Mouse (Mus musculus): ENCODE results near the gene Serhl. TPM values are rescaled to one million over a fixed set of nuclear protein-coding genes. Genes with fewer than 3 reads are reported as not detected.

Serhl gene
- polyA plus RNA-seq, 1 experiment from 2014 or later = 29.7 TPM

GRCm38 (mm10) chr15:83111874-83112273, 22.6 kb downstream of the Serhl start:
- H3K9me3 ChIP-seq (replicated peaks; ENCODE audit: control insufficient read depth, low read length, poor library complexity, severe bottlenecking) = no peaks in the 10 kb centered on the region
- H3K36me3 ChIP-seq (ENCODE audit: control insufficient read depth, insufficient read depth, low read length) = peaks cover 3% of the 10 kb centered on the region; the same call in 1 of the 2 replicates
- peaks cover 9% of the 10 kb centered on the region for H3K4me1 ChIP-seq (ENCODE audit: control insufficient read depth, insufficient read depth, low read length)
- H3K27me3 ChIP-seq (ENCODE audit: control insufficient read depth, insufficient read depth, low read depth, low read length) = no peaks in the 10 kb centered on the region
- no peak overlapping the region for H3K4me2 ChIP-seq (ENCODE audit: low read length)
- WGBS = 80% methylated on average over 6 of the region's 7 CpGs
- no peak overlapping the region for H3K4me3 ChIP-seq (ENCODE audit: low read depth, low read length)
- H3K9ac ChIP-seq (ENCODE audit: low read depth, low read length) = no peak overlapping the region
- ATAC-seq = no peak
- no peak overlapping the region for H3K27ac ChIP-seq (ENCODE audit: low read length)

GRCm38 (mm10) chr15:83112898-83113297, 23.6 kb downstream of the Serhl start:
- Histone ChIP-seq H3K36me3 (ENCODE audit: control insufficient read depth, insufficient read depth, low read length) (peaks cover 12% of the 10 kb centered on the region; the same call in 1 of the 2 replicates), H3K9ac (ENCODE audit: low read depth, low read length) (no peak overlapping the region), H3K27me3 (ENCODE audit: control insufficient read depth, insufficient read depth, low read depth, low read length) (no peaks in the 10 kb centered on the region), H3K27ac (ENCODE audit: low read length) (no peak overlapping the region), H3K4me3 (ENCODE audit: low read depth, low read length) (no peak overlapping the region), H3K9me3 (replicated peaks; ENCODE audit: control insufficient read depth, low read length, poor library complexity, severe bottlenecking) (no peaks in the 10 kb centered on the region), H3K4me2 (ENCODE audit: low read length) (peak overlapping the region; percentile 19; the same call in 1 of the 2 replicates), H3K4me1 (ENCODE audit: control insufficient read depth, insufficient read depth, low read length) (peaks cover 9% of the 10 kb centered on the region)
- peak; percentile 63; the same call in 1 of the 2 replicates for ATAC-seq
- WGBS = 7% methylated on average over 10 of the region's 11 CpGs

GRCm38 (mm10) chr15:83114106-83114505, 24.8 kb downstream of the Serhl start:
- H3K27ac ChIP-seq (ENCODE audit: low read length) = no peak overlapping the region
- H3K4me2 ChIP-seq (ENCODE audit: low read length) = no peak overlapping the region
- H3K9me3 ChIP-seq (replicated peaks; ENCODE audit: control insufficient read depth, low read length, poor library complexity, severe bottlenecking) = no peaks in the 10 kb centered on the region
- H3K4me1 ChIP-seq (ENCODE audit: control insufficient read depth, insufficient read depth, low read length) = peaks cover 9% of the 10 kb centered on the region
- 0 out of 2 replicates have a peak overlapping the region, but pooled peaks have one; percentile 23 for H3K9ac ChIP-seq (ENCODE audit: low read depth, low read length)
- 71% methylated on average over 9 of the region's 9 CpGs for WGBS
- no peak for ATAC-seq
- H3K4me3 ChIP-seq (ENCODE audit: low read depth, low read length) = no peak overlapping the region
- peaks cover 15% of the 10 kb centered on the region for H3K36me3 ChIP-seq (ENCODE audit: control insufficient read depth, insufficient read depth, low read length)
- no peaks in the 10 kb centered on the region for H3K27me3 ChIP-seq (ENCODE audit: control insufficient read depth, insufficient read depth, low read depth, low read length)

GRCm38 (mm10) chr15:83115071-83115470, 25.8 kb downstream of the Serhl start:
- no peak overlapping the region for H3K4me2 ChIP-seq (ENCODE audit: low read length)
- H3K27me3 ChIP-seq (ENCODE audit: control insufficient read depth, insufficient read depth, low read depth, low read length) = no peaks in the 10 kb centered on the region
- peaks cover 18% of the 10 kb centered on the region for H3K36me3 ChIP-seq (ENCODE audit: control insufficient read depth, insufficient read depth, low read length)
- no peak overlapping the region for H3K27ac ChIP-seq (ENCODE audit: low read length)
- H3K9me3 ChIP-seq (replicated peaks; ENCODE audit: control insufficient read depth, low read length, poor library complexity, severe bottlenecking) = no peaks in the 10 kb centered on the region
- 30% methylated on average over 6 of the region's 6 CpGs for WGBS
- H3K9ac ChIP-seq (ENCODE audit: low read depth, low read length) = no peak overlapping the region
- no peak for ATAC-seq
- peaks cover 9% of the 10 kb centered on the region for H3K4me1 ChIP-seq (ENCODE audit: control insufficient read depth, insufficient read depth, low read length)
- H3K4me3 ChIP-seq (ENCODE audit: low read depth, low read length) = no peak overlapping the region

- WGBS = 60% methylated on average over 7 of the region's 7 CpGs
- ATAC-seq = no peak
- Histone ChIP-seq H3K9ac (ENCODE audit: low read depth, low read length) (no peak overlapping the region), H3K27me3 (ENCODE audit: control insufficient read depth, insufficient read depth, low read depth, low read length) (no peaks in the 10 kb centered on the region), H3K9me3 (replicated peaks; ENCODE audit: control insufficient read depth, low read length, poor library complexity, severe bottlenecking) (no peaks in the 10 kb centered on the region), H3K4me1 (ENCODE audit: control insufficient read depth, insufficient read depth, low read length) (peaks cover 12% of the 10 kb centered on the region), H3K4me2 (ENCODE audit: low read length) (no peak overlapping the region), H3K4me3 (ENCODE audit: low read depth, low read length) (no peak overlapping the region), H3K27ac (ENCODE audit: low read length) (no peak overlapping the region), H3K36me3 (ENCODE audit: control insufficient read depth, insufficient read depth, low read length) (peaks cover 18% of the 10 kb centered on the region)
These were observed 29.1 kb downstream of the Serhl start for GRCm38 (mm10) chr15:83118360-83118759.

- ATAC-seq = peak; percentile 44
- Histone ChIP-seq H3K27me3 (ENCODE audit: control insufficient read depth, insufficient read depth, low read depth, low read length) (no peaks in the 10 kb centered on the region), H3K9ac (ENCODE audit: low read depth, low read length) (peak overlapping the region; percentile 59), H3K4me3 (ENCODE audit: low read depth, low read length) (peak overlapping the region; percentile 56), H3K4me1 (ENCODE audit: control insufficient read depth, insufficient read depth, low read length) (peaks cover 8% of the 10 kb centered on the region), H3K9me3 (replicated peaks; ENCODE audit: control insufficient read depth, low read length, poor library complexity, severe bottlenecking) (no peaks in the 10 kb centered on the region), H3K27ac (ENCODE audit: low read length) (peak overlapping the region; percentile 69), H3K36me3 (ENCODE audit: control insufficient read depth, insufficient read depth, low read length) (peaks cover 27% of the 10 kb centered on the region), H3K4me2 (ENCODE audit: low read length) (peak overlapping the region; percentile 84)
- 3% methylated on average over 41 of the region's 43 CpGs for WGBS
These were observed 32.6 kb downstream of the Serhl start for GRCm38 (mm10) chr15:83121709-83122565.

- Histone ChIP-seq H3K9me3 (replicated peaks; ENCODE audit: control insufficient read depth, low read length, poor library complexity, severe bottlenecking) (no peaks in the 10 kb centered on the region), H3K9ac (ENCODE audit: low read depth, low read length) (peak within 1 kb of the TSS; percentile 59), H3K4me3 (ENCODE audit: low read depth, low read length) (peak within 1 kb of the TSS; percentile 56), H3K27ac (ENCODE audit: low read length) (peak within 1 kb of the TSS; percentile 69), H3K27me3 (ENCODE audit: control insufficient read depth, insufficient read depth, low read depth, low read length) (no peaks in the 10 kb centered on the region), H3K4me1 (ENCODE audit: control insufficient read depth, insufficient read depth, low read length) (peaks cover 8% of the 10 kb centered on the region), H3K36me3 (ENCODE audit: control insufficient read depth, insufficient read depth, low read length) (peaks cover 21% of the 10 kb centered on the region), H3K4me2 (ENCODE audit: low read length) (peak within 1 kb of the TSS; percentile 84)
- 8% methylated on average over 31 of the region's 32 CpGs for WGBS
- ATAC-seq = peak; percentile 90
These were observed 33.4 kb downstream of the Serhl start, which contains the start of gene Rrp7a for GRCm38 (mm10) chr15:83122566-83123145. Gene Rrp7a, minus strand, starts transcription at chr15:83122801.

- Histone ChIP-seq H3K36me3 (ENCODE audit: control insufficient read depth, insufficient read depth, low read length) (peaks cover 19% of the 10 kb centered on the region), H3K4me3 (ENCODE audit: low read depth, low read length) (no peak overlapping the region), H3K9ac (ENCODE audit: low read depth, low read length) (no peak overlapping the region), H3K27ac (ENCODE audit: low read length) (no peak overlapping the region), H3K27me3 (ENCODE audit: control insufficient read depth, insufficient read depth, low read depth, low read length) (no peaks in the 10 kb centered on the region), H3K9me3 (replicated peaks; ENCODE audit: control insufficient read depth, low read length, poor library complexity, severe bottlenecking) (no peaks in the 10 kb centered on the region), H3K4me1 (ENCODE audit: control insufficient read depth, insufficient read depth, low read length) (peaks cover 8% of the 10 kb centered on the region), H3K4me2 (ENCODE audit: low read length) (no peak overlapping the region)
- 71% methylated on average over 5 of the region's 5 CpGs for WGBS
- no peak for ATAC-seq
These were observed 35.3 kb downstream of the Serhl start for GRCm38 (mm10) chr15:83124625-83125024.

GRCm38 (mm10) chr15:83126582-83126981, 37.3 kb downstream of the Serhl start:
- Histone ChIP-seq H3K27me3 (ENCODE audit: control insufficient read depth, insufficient read depth, low read depth, low read length) (no peaks in the 10 kb centered on the region), H3K4me2 (ENCODE audit: low read length) (no peak overlapping the region), H3K4me1 (ENCODE audit: control insufficient read depth, insufficient read depth, low read length) (peaks cover 1% of the 10 kb centered on the region), H3K4me3 (ENCODE audit: low read depth, low read length) (no peak overlapping the region), H3K9ac (ENCODE audit: low read depth, low read length) (no peak overlapping the region), H3K36me3 (ENCODE audit: control insufficient read depth, insufficient read depth, low read length) (peaks cover 22% of the 10 kb centered on the region), H3K9me3 (replicated peaks; ENCODE audit: control insufficient read depth, low read length, poor library complexity, severe bottlenecking) (no peaks in the 10 kb centered on the region), H3K27ac (ENCODE audit: low read length) (no peak overlapping the region)
- ATAC-seq = no peak
- WGBS = 77% methylated on average over 9 of the region's 9 CpGs
